Mouse (Mus musculus) myocyte (in vitro differentiated cells): ENCODE measurements around the gene Shld1. TPM values are rescaled to one million over a fixed set of nuclear protein-coding genes. Genes with fewer than 3 reads are reported as not detected.

Experiments
- H3K27me3 ChIP-seq: one replicate; pipeline ENCODE4 v1.6.1; 2011; ENCODE audit not compliant: control insufficient read depth, insufficient read depth, insufficient read length
- H3K36me3 ChIP-seq: one replicate; pipeline ENCODE4 v1.6.1; 2011; ENCODE audit not compliant: control insufficient read depth, insufficient read depth
- H3K4me2 ChIP-seq: one replicate; pipeline ENCODE4 v1.6.1; 2011; ENCODE audit warnings: low read depth, control low read depth
- H3K4me3 ChIP-seq: one replicate; pipeline ENCODE4 v1.5.1; 2011; ENCODE audit warnings: mild to moderate bottlenecking, control low read depth, moderate library complexity
- H3K79me2 ChIP-seq: one replicate; pipeline ENCODE4 v1.6.1; 2011; ENCODE audit not compliant: control insufficient read depth, insufficient read depth
- H3ac ChIP-seq: one replicate; pipeline ENCODE4 v1.6.1; 2011; ENCODE audit not compliant: control insufficient read depth, insufficient read length
- CEBPB ChIP-seq: IDR thresholded peaks from 2 replicates; pipeline ENCODE4 v1.6.1; 2011; ENCODE audit warnings: mild to moderate bottlenecking, moderate library complexity; ENCODE audit not compliant: poor library complexity, insufficient read depth, severe bottlenecking
- E2F4 ChIP-seq: IDR thresholded peaks from one replicate; pipeline ENCODE4 v1.6.1; 2011; ENCODE audit warnings: mild to moderate bottlenecking, control low read depth, moderate library complexity; ENCODE audit not compliant: insufficient read depth
- MAX ChIP-seq: IDR thresholded peaks from one replicate; pipeline ENCODE4 v1.6.1; 2011; ENCODE audit warnings: low read depth, mild to moderate bottlenecking, control low read depth
- MYOD1 ChIP-seq, 3 experiments: IDR thresholded peaks; one replicate each; pipeline ENCODE4 v1.6.1; 2011; ENCODE audit warnings: control low read depth in 2 of 3, low read depth in 2 of 3, mild to moderate bottlenecking in 2 of 3, moderate library complexity in 1 of 3; ENCODE audit not compliant: insufficient read length in 2 of 3, control insufficient read depth in 1 of 3
- MYOG ChIP-seq, 3 experiments: IDR thresholded peaks; one replicate each; pipeline ENCODE4 v1.6.1; 2011; ENCODE audit warnings: control low read depth in 2 of 3, low read depth in 2 of 3, mild to moderate bottlenecking in 2 of 3; ENCODE audit not compliant: insufficient read length in 2 of 3, control insufficient read depth in 1 of 3, insufficient read depth in 1 of 3
- POLR2A ChIP-seq: IDR thresholded peaks from one replicate; pipeline ENCODE4 v1.6.1; 2011; ENCODE audit warnings: low read depth, mild to moderate bottlenecking, control low read depth, moderate library complexity; ENCODE audit not compliant: insufficient read length
- POLR2AphosphoS2 ChIP-seq: IDR thresholded peaks from one replicate; pipeline ENCODE4 v1.6.1; 2011; ENCODE audit warnings: low read depth, control low read depth; ENCODE audit not compliant: insufficient read length
- REST ChIP-seq: IDR thresholded peaks from one replicate; pipeline ENCODE4 v1.6.1; 2011; ENCODE audit warnings: mild to moderate bottlenecking, control low read depth, moderate library complexity; ENCODE audit not compliant: insufficient read depth, insufficient read length
- SRF ChIP-seq: IDR thresholded peaks from one replicate; pipeline ENCODE4 v1.6.1; 2011; ENCODE audit warnings: low read depth; ENCODE audit not compliant: control insufficient read depth, insufficient read length
- TCF12 ChIP-seq: IDR thresholded peaks from one replicate; pipeline ENCODE4 v1.6.1; 2011; ENCODE audit warnings: mild to moderate bottlenecking, control low read depth; ENCODE audit not compliant: poor library complexity, insufficient read depth, severe bottlenecking
- TCF3 ChIP-seq: IDR thresholded peaks from one replicate; pipeline ENCODE4 v1.6.1; 2011; ENCODE audit warnings: low read depth, control low read depth; ENCODE audit not compliant: insufficient read length
- USF1 ChIP-seq: IDR thresholded peaks from one replicate; pipeline ENCODE4 v1.6.1; 2011; ENCODE audit warnings: low read depth, mild to moderate bottlenecking, control low read depth, moderate library complexity
- polyA plus RNA-seq: library from polyadenylated mRNA; unstranded; fragments of >200 nt; fragmentation: generic; extraction: Trizol; gene quantifications from one replicate; pipeline ENCODE4 v1.2.1, GENCODE M21; 2012; ENCODE audit warnings: missing spikeins

Shld1 gene
- polyA plus RNA-seq, 1 experiment, result 5.1 TPM

GRCm38 (mm10) chr2:132716901-132717536 is 30.3 kb downstream of the Shld1 start:
- H3K27me3 ChIP-seq, result no peaks in the 10 kb centered on the region
- H3K4me3 ChIP-seq, result no peak overlapping the region
- no peak for TF ChIP-seq MAX
- no peak for TF ChIP-seq USF1
- TF ChIP-seq TCF3, result no peak
- TF ChIP-seq MYOG (IDR thresholded peaks at IDR 0.05; ENCODE audit: control insufficient read depth in 1 of 3, insufficient read depth in 1 of 3, insufficient read length in 2 of 3, low read depth in 2 of 3), result no peak
- no peak for TF ChIP-seq CEBPB
- TF ChIP-seq E2F4, result no peak
- TF ChIP-seq REST, result no peak
- no peak for TF ChIP-seq SRF
- TF ChIP-seq POLR2AphosphoS2, result no peak
- TF ChIP-seq TCF12, result no peak
- no peak for TF ChIP-seq POLR2A
- TF ChIP-seq MYOD1 (IDR thresholded peaks at IDR 0.05; ENCODE audit: control insufficient read depth in 1 of 3, insufficient read length in 2 of 3, low read depth in 2 of 3), result no peak
- no peak overlapping the region for H3K4me2 ChIP-seq
- no peak overlapping the region for H3ac ChIP-seq
- no peaks in the 10 kb centered on the region for H3K79me2 ChIP-seq
- H3K36me3 ChIP-seq, result no peaks in the 10 kb centered on the region

GRCm38 (mm10) chr2:132717537-132717912 is 30.8 kb downstream of the Shld1 start:
- H3K4me3 ChIP-seq, result no peak overlapping the region
- no peaks in the 10 kb centered on the region for H3K27me3 ChIP-seq
- H3K79me2 ChIP-seq, result no peaks in the 10 kb centered on the region
- H3ac ChIP-seq, result no peak overlapping the region
- no peaks in the 10 kb centered on the region for H3K36me3 ChIP-seq
- TF ChIP-seq USF1, result no peak
- TF ChIP-seq POLR2AphosphoS2, result no peak
- TF ChIP-seq SRF, result no peak
- no peak for TF ChIP-seq POLR2A
- no peak for TF ChIP-seq CEBPB
- no peak for TF ChIP-seq TCF12
- no peak for TF ChIP-seq MYOD1 (IDR thresholded peaks at IDR 0.05; ENCODE audit: control insufficient read depth in 1 of 3, insufficient read length in 2 of 3, low read depth in 2 of 3)
- no peak for TF ChIP-seq REST
- no peak for TF ChIP-seq MAX
- no peak for TF ChIP-seq TCF3
- no peak for TF ChIP-seq E2F4
- TF ChIP-seq MYOG (IDR thresholded peaks at IDR 0.05; ENCODE audit: control insufficient read depth in 1 of 3, insufficient read depth in 1 of 3, insufficient read length in 2 of 3, low read depth in 2 of 3), result no peak
- H3K4me2 ChIP-seq, result no peak overlapping the region

GRCm38 (mm10) chr2:132720921-132721566 is 34.3 kb downstream of the Shld1 start:
- Histone ChIP-seq H3ac (no peak overlapping the region), H3K79me2 (no peaks in the 10 kb centered on the region), H3K4me2 (no peak overlapping the region), H3K27me3 (no peaks in the 10 kb centered on the region), H3K36me3 (no peaks in the 10 kb centered on the region), H3K4me3 (no peak overlapping the region)
- TF ChIP-seq MAX, result no peak
- TF ChIP-seq TCF12, result no peak
- no peak for TF ChIP-seq SRF
- TF ChIP-seq E2F4, result no peak
- no peak for TF ChIP-seq TCF3
- TF ChIP-seq MYOD1 (IDR thresholded peaks at IDR 0.05; ENCODE audit: control insufficient read depth in 1 of 3, insufficient read length in 2 of 3, low read depth in 2 of 3), result no peak
- no peak for TF ChIP-seq REST

GRCm38 (mm10) chr2:132721844-132722243 is 35.1 kb downstream of the Shld1 start:
- no peak for TF ChIP-seq REST
- TF ChIP-seq MYOG (IDR thresholded peaks at IDR 0.05; ENCODE audit: control insufficient read depth in 1 of 3, insufficient read depth in 1 of 3, insufficient read length in 2 of 3, low read depth in 2 of 3), result no peak
- TF ChIP-seq SRF, result no peak
- no peak for TF ChIP-seq E2F4
- TF ChIP-seq MAX, result no peak
- no peak for TF ChIP-seq CEBPB
- TF ChIP-seq POLR2A, result no peak
- no peak for TF ChIP-seq POLR2AphosphoS2
- TF ChIP-seq MYOD1 (IDR thresholded peaks at IDR 0.05; ENCODE audit: control insufficient read depth in 1 of 3, insufficient read length in 2 of 3, low read depth in 2 of 3), result no peak
- TF ChIP-seq TCF3, result no peak
- TF ChIP-seq USF1, result no peak
- no peak for TF ChIP-seq TCF12
- Histone ChIP-seq H3ac (no peak overlapping the region), H3K4me3 (no peak overlapping the region), H3K36me3 (no peaks in the 10 kb centered on the region), H3K79me2 (no peaks in the 10 kb centered on the region), H3K27me3 (no peaks in the 10 kb centered on the region), H3K4me2 (no peak overlapping the region)

GRCm38 (mm10) chr2:132723958-132724431 is 37.3 kb downstream of the Shld1 start:
- Histone ChIP-seq H3K79me2 (no peaks in the 10 kb centered on the region), H3K4me3 (no peak overlapping the region), H3K27me3 (no peaks in the 10 kb centered on the region), H3K36me3 (no peaks in the 10 kb centered on the region), H3ac (no peak overlapping the region), H3K4me2 (no peak overlapping the region)
- TF ChIP-seq CEBPB (no peak), POLR2A (no peak), E2F4 (no peak)
